Mouse (Mus musculus) embryo, embryonic 10.5 days (tissue): Measurements from ENCODE around the gene Olig1.

Source experiments
- DNase-seq: peaks from one replicate; pipeline ENCODE4 v3.0.0-alpha.2; 2015; ENCODE audit warnings: low spot score

Gene Olig1

DNA sequence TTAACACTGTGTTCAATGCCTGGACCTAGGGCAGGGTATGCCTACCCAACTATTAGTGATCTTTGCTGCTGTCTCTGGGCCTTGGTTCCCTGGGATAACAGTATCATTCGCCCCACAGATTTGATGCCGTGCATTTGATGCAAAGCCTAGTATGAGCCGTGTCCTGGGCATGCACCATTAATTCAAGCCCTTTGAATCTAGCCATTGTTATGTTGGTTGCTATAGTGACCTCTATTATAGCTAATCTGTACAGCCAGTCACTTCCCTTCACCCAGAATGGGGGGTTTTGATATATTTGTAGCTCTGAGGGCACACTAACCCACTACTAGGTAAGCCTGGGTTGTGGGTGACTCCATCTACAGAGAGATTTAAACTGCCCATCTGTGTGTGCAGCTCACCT is 40.3 kb downstream of the Olig1 start:
- no peak for DNase-seq

DNA sequence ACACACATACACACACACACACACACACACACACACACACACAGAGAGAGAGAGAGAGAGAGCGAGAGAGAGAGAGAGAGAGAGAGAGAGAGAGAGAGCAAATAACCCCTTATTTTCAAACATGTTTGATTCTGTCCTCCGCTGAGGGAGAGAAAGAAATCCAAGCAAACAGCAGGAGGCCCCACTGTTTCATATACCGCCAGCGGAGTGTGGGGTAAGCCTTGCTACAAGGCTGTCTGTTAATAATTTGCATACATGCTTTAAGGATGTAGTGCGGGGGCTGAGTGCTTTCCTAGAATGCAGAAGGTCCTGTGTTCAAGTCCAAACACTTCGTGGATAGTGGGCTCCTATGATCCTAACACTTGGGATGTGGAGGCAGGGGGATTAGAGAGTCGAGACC is 43.3 kb downstream of the Olig1 start:
- no peak for DNase-seq

DNA sequence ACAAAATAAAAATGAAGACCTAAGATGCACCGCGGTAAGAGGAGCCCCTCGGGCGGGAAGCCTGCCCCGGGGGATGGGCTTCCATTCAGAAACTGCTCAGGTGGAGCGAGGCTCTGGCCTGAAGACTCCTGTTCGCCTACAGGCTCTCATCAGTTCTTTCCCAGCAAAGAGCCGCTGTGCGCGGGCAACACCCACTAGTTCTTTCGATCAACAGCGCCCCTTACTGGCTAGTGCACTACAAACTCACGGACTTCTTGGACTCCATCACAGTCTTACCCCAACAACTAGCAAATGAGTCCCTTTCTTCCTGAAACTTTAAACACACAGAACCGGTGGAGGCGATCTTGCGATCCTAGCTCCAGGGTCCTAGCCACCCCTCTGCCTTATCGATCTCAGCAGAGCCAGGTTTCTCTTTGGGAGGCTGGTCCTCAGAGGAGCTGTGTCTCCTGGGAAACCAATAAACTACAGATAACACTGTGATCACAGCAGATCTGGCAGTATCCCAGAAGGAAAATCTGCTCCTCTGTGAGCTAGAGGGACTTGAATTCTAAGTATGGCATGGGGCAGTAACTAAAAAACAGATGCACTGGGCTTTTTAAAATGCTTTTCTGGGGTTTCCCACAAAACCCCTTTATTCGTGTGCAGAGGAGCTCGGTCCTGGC is 44.7 kb downstream of the Olig1 start:
- peak; percentile 92 for DNase-seq

DNA sequence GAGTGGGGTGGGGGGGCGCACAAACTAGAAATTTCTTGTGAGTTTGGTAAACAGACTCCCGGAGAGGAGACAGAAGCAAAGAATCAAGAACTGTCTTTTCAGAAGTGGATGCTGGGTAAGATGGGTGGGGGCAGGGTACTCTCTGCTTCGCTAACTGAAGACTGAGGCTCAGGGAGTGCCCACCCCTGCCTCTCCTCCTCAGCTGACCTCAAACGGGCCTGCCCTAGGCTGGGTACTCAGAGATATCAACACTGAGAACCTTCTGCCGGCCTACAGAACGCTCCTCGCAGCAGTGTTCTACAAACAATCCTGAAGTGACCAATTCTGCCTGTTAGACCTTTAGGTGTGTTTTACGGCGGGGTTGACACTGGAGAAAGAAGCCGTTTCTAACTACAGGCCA is 50.6 kb downstream of the Olig1 start:
- no peak for DNase-seq

DNA sequence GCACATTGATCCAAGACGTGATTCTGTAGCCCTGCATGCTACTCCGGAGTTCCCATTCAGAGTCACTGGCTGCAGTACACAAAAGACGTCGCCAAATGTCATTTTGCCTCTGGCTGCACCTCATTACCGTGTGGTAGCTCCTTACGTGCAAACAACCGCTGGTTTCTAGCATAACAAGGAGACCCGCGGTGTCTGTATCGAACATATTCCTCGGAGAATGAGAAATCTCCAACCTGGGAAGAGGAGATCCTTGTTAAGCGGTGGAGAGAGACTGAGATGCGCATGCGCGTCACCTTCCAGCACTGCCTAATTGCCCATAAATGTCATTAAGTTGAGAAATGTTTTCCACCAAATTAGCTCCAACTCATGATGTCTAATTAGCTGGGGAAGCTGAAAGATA is 51.0 kb downstream of the Olig1 start:
- DNase-seq: no peak
